Mouse (Mus musculus) limb, embryonic 10.5 days (tissue): ENCODE results near the gene Gm973. TPM values are rescaled to one million over a fixed set of nuclear protein-coding genes. Genes with fewer than 3 reads are reported as not detected.

ENCODE experiments used
- DNase-seq: peaks from one replicate; pipeline ENCODE4 v3.0.0-alpha.2; 2017; ENCODE audit warnings: low spot score
- H3K27ac ChIP-seq: fragments of 300-500 bp; sonication (generic); 2 replicates; pipeline ENCODE4 v1.5.1; 2016; ENCODE audit warnings: mild to moderate bottlenecking
- H3K27me3 ChIP-seq: fragments of 300-500 bp; sonication (generic); 2 replicates; pipeline ENCODE4 v1.6.1; 2016; ENCODE audit warnings: low read depth, mild to moderate bottlenecking; ENCODE audit not compliant: poor library complexity, severe bottlenecking
- H3K36me3 ChIP-seq: fragments of 300-500 bp; sonication (generic); 2 replicates; pipeline ENCODE4 v1.6.1; 2016; ENCODE audit warnings: mild to moderate bottlenecking, moderate library complexity
- H3K4me1 ChIP-seq: fragments of 300-500 bp; sonication (generic); 2 replicates; pipeline ENCODE4 v1.6.1; 2016
- H3K4me3 ChIP-seq: fragments of 300-500 bp; sonication (generic); 2 replicates; pipeline ENCODE4 v1.5.1; 2016; ENCODE audit warnings: mild to moderate bottlenecking, moderate library complexity
- H3K9me3 ChIP-seq: fragments of 300-500 bp; sonication (generic); replicated peaks from 2 replicates; pipeline ENCODE4 v1.6.1; 2016; ENCODE audit warnings: mild to moderate bottlenecking
- WGBS: fragments of 180-500 bp; shearing (Covaris S2); methylation state at CpG from one replicate; pipeline ENCODE4 v1.1.7; 2016; 5-methylcytosine and 5-hydroxymethylcytosine counted together
- polyA plus RNA-seq: library from polyadenylated mRNA; unstranded; fragments of >200 nt; fragmentation: Nextera tagmentation; extraction: Ambion mirVana; gene quantifications from 2 replicates; pipeline ENCODE4 v1.2.1, GENCODE M21; 2016

Gene Gm973
- polyA plus RNA-seq, 1 experiment from 2014 or later: 0.18 TPM

- H3K4me1 ChIP-seq: peaks cover 15% of the 10 kb centered on the region
- H3K27ac ChIP-seq: no peak overlapping the region
- H3K4me3 ChIP-seq: no peak overlapping the region
- peaks cover 14% of the 10 kb centered on the region for H3K36me3 ChIP-seq
- H3K27me3 ChIP-seq: no peaks in the 10 kb centered on the region
- no peaks in the 10 kb centered on the region for H3K9me3 ChIP-seq
- WGBS: 96% methylated on average over 2 of the region's 2 CpGs
- DNase-seq: no peak
Measured at GRCm38 (mm10) chr1:59673661-59674060, 157.6 kb downstream of the Gm973 start.

DNA sequence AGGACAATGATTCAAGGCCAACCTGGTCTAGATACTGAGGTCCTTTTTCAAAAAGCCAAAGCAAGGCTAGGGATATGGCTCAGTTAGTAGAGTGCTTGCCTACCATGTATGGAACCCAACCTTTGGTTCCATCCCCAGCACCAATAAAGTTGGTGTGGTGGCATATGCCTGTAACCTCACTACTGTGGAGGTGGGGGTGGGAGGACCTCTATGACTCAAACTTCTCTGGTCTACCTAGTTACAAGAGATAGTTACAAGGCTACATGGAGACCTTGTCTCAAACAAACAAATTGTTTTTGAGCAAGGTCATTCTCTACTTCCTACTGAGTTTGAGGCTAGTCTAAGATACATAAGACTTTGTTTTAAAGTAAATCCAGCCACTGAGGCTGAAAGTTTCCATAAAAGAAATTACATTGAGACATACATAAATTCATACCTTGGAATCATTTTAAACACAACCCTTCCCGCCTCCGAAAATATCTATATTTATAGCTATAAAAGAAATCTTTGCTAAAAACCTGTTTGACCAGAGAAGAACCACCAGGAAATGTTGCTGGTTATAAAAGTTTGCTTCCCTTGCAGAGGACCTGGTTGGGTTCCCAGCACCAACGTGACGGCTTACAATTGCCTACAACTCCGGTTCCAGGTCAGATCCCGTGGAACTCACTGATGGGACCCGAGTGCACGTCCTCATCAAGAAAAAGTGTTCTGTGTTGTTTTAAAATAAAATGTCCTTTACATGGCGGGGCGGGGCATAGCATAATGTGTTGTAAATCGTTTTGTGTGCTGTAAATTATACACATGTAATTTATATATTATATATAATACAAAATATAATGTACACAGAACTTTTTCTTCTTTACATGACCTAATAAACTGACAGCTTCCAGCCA lies 168.1 kb downstream of the Gm973 start:
- peak; percentile 37 for DNase-seq
- no peaks in the 10 kb centered on the region for H3K27me3 ChIP-seq
- H3K4me1 ChIP-seq: peaks cover 17% of the 10 kb centered on the region
- peak overlapping the region; percentile 79 for H3K27ac ChIP-seq
- no peaks in the 10 kb centered on the region for H3K9me3 ChIP-seq
- peak overlapping the region; percentile 91 for H3K4me3 ChIP-seq
- 11% methylated on average over 11 of the region's 11 CpGs for WGBS
- peaks cover 22% of the 10 kb centered on the region for H3K36me3 ChIP-seq

GRCm38 (mm10) chr1:59684819-59685755 lies 169.0 kb downstream of the Gm973 start, which contains the start of gene Nop58:
Gene Nop58 (plus strand): TSS chr1:59684971.
- H3K27ac ChIP-seq: peak within 1 kb of the TSS; percentile 95
- under 1% methylated on average over 49 of the region's 49 CpGs for WGBS
- H3K4me1 ChIP-seq: peaks cover 17% of the 10 kb centered on the region
- no peaks in the 10 kb centered on the region for H3K27me3 ChIP-seq
- peaks cover 32% of the 10 kb centered on the region for H3K36me3 ChIP-seq
- H3K9me3 ChIP-seq: no peaks in the 10 kb centered on the region
- H3K4me3 ChIP-seq: peak within 1 kb of the TSS; percentile 91
- peak; percentile 88 for DNase-seq

Other genes with a start within 250 kb of the Gm973 start
- 13.2 and 13.5 TPM in 2 replicates for gene Fzd7, start 33.8 kb upstream of the Gm973 start, polyA plus RNA-seq
- 583 and 618 TPM in 2 replicates for gene Sumo1, start 154.6 kb downstream of the Gm973 start, polyA plus RNA-seq
- 292 and 307 TPM in 2 replicates for gene Nop58, start 168.7 kb downstream of the Gm973 start, polyA plus RNA-seq
- 5.1 and 8.0 TPM in 2 replicates for gene Bmpr2, start 247.1 kb downstream of the Gm973 start, polyA plus RNA-seq